Mouse (Mus musculus): Measurements from ENCODE around the gene Ano6.

DNA sequence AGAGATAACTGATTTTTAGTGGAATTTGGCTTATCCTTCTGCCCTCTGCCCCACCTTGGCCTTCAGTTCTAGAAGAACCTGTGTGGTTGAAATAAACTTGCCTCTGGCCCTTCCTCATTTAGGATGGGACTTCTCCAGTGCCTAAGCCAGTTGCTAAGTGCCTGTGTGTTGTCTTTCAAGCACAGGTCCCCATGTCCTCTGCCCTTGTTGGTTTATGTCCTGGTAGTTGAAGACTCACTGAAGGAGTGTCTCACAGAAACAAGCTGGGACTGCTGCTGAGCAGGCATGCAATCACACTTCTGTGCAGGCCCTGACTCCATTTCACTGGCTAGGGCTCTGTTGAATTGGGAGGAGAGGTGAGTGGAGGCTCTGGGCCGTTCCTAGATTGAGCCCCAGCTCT, 46.9 kb downstream of the Ano6 start:
- TF ChIP-seq CTCF (IDR thresholded peaks at IDR 0.05; ENCODE audit: control insufficient read depth, insufficient read depth, insufficient replicate concordance, low read depth, low read length) (no peak), POLR2A (IDR thresholded peaks at IDR 0.05; ENCODE audit: control insufficient read depth, low read depth, low read length) (no peak)

Data from testis, adult 2 months (tissue).